Mouse (Mus musculus): ENCODE results near the gene Timm10b.

GRCm38 (mm10) chr7:105639756-105640155 lies at the start of gene Timm10b:
- TF ChIP-seq CTCF (conservative IDR thresholded peaks at IDR 0.05; ENCODE audit: insufficient read depth, insufficient read length, low read depth, low read length) (no peak), POLR2A (IDR thresholded peaks at IDR 0.05; ENCODE audit: low read depth, low read length) (no peak)
